Mouse (Mus musculus) midbrain, embryonic 12.5 days (tissue): Measurements from ENCODE around the gene Dppa1. TPM values are rescaled to one million over a fixed set of nuclear protein-coding genes. Genes with fewer than 3 reads are reported as not detected.
"Not testable (repeated sequence)": the region's sequence is repeated elsewhere in the genome, so short reads cannot be mapped to it uniquely, and the experiment has no call there.

ENCODE experiments used
- ATAC-seq: fragments of 200-750 bp; cut with Nextera tagmentation; 2 replicates; pipeline ENCODE4 v1.8.0; 2017; ENCODE audit warnings: low read depth, moderate TSS enrichment, moderate library complexity; ENCODE audit not compliant: low FRiP score
- H3K27ac ChIP-seq: fragments of 300-500 bp; sonication (generic); replicated peaks from 2 replicates; pipeline ENCODE4 v1.5.1; 2016; ENCODE audit warnings: mild to moderate bottlenecking
- H3K27me3 ChIP-seq: fragments of 300-500 bp; sonication (generic); 2 replicates; pipeline ENCODE4 v1.6.1; 2016; ENCODE audit warnings: mild to moderate bottlenecking
- H3K36me3 ChIP-seq: fragments of 300-500 bp; sonication (generic); 2 replicates; pipeline ENCODE4 v1.6.1; 2016
- H3K4me1 ChIP-seq: fragments of 300-500 bp; sonication (generic); 2 replicates; pipeline ENCODE4 v1.6.1; 2016
- H3K4me2 ChIP-seq: fragments of 300-500 bp; sonication (generic); replicated peaks from 2 replicates; pipeline ENCODE4 v1.6.1; 2016; ENCODE audit warnings: mild to moderate bottlenecking, moderate library complexity
- H3K4me3 ChIP-seq: fragments of 300-500 bp; sonication (generic); 2 replicates; pipeline ENCODE4 v1.5.1; 2016; ENCODE audit warnings: mild to moderate bottlenecking
- H3K9ac ChIP-seq: fragments of 300-500 bp; sonication (generic); replicated peaks from 2 replicates; pipeline ENCODE4 v1.6.1; 2016; ENCODE audit warnings: mild to moderate bottlenecking, moderate library complexity
- H3K9me3 ChIP-seq: fragments of 300-500 bp; sonication (generic); 2 replicates; pipeline ENCODE4 v1.6.1; 2016; ENCODE audit warnings: mild to moderate bottlenecking
- WGBS: fragments of 180-500 bp; shearing (Covaris S2); methylation state at CpG from one replicate; pipeline ENCODE4 v1.1.7; 2016; 5-methylcytosine and 5-hydroxymethylcytosine counted together
- polyA plus RNA-seq: library from polyadenylated mRNA; unstranded; fragments of >200 nt; fragmentation: Nextera tagmentation; extraction: Ambion mirVana; gene quantifications from 2 replicates; pipeline ENCODE4 v1.2.1, GENCODE M21; 2016

Gene Dppa1
- polyA plus RNA-seq: not detected in 2 replicates

GRCm38 (mm10) chr11:46629211-46629795, at the start of gene Dppa1:
TSS of gene Dppa1 (minus strand) at chr11:46629261.
- H3K36me3 ChIP-seq: no peaks in the 10 kb centered on the region
- no peaks in the 10 kb centered on the region for H3K9me3 ChIP-seq
- no peaks in the 10 kb centered on the region for H3K27me3 ChIP-seq
- no peak within 1 kb of the TSS for H3K4me3 ChIP-seq
- no peaks in the 10 kb centered on the region for H3K4me1 ChIP-seq
- no peak within 1 kb of the TSS for H3K4me2 ChIP-seq
- H3K27ac ChIP-seq: no peak within 1 kb of the TSS
- H3K9ac ChIP-seq: no peak within 1 kb of the TSS
- 84% methylated on average over 2 of the region's 2 CpGs for WGBS
- ATAC-seq: no peak

GRCm38 (mm10) chr11:46667938-46668337, 38.9 kb upstream of the Dppa1 start:
- H3K27me3 ChIP-seq: no peaks in the 10 kb centered on the region
- no peaks in the 10 kb centered on the region for H3K36me3 ChIP-seq
- H3K9me3 ChIP-seq: no peaks in the 10 kb centered on the region
- WGBS: 67% methylated on average over 2 of the region's 2 CpGs
- no peak overlapping the region for H3K4me3 ChIP-seq
- no peak overlapping the region for H3K4me2 ChIP-seq
- H3K9ac ChIP-seq: no peak overlapping the region
- no peak for ATAC-seq
- H3K27ac ChIP-seq: no peak overlapping the region
- H3K4me1 ChIP-seq: no peaks in the 10 kb centered on the region

GRCm38 (mm10) chr11:46667105-46667504, 38.0 kb upstream of the Dppa1 start:
- Histone ChIP-seq H3K9ac (no peak overlapping the region), H3K36me3 (no peaks in the 10 kb centered on the region), H3K27ac (no peak overlapping the region), H3K4me1 (no peaks in the 10 kb centered on the region), H3K9me3 (no peaks in the 10 kb centered on the region), H3K27me3 (no peaks in the 10 kb centered on the region), H3K4me2 (no peak overlapping the region), H3K4me3 (no peak overlapping the region)
- WGBS: 93% methylated on average over 3 of the region's 3 CpGs
- ATAC-seq: no peak

GRCm38 (mm10) chr11:46665599-46666522, 36.8 kb upstream of the Dppa1 start:
- no peaks in the 10 kb centered on the region for H3K9me3 ChIP-seq
- ATAC-seq: peak; percentile 80
- H3K4me1 ChIP-seq: no peaks in the 10 kb centered on the region
- no peak overlapping the region for H3K4me3 ChIP-seq
- H3K36me3 ChIP-seq: no peaks in the 10 kb centered on the region
- no peaks in the 10 kb centered on the region for H3K27me3 ChIP-seq
- H3K4me2 ChIP-seq: no peak overlapping the region
- H3K27ac ChIP-seq: no peak overlapping the region
- WGBS: 68% methylated on average over 6 of the region's 6 CpGs
- H3K9ac ChIP-seq: no peak overlapping the region

- H3K4me1 ChIP-seq: no peaks in the 10 kb centered on the region
- no peak overlapping the region for H3K27ac ChIP-seq
- no peaks in the 10 kb centered on the region for H3K9me3 ChIP-seq
- no peaks in the 10 kb centered on the region for H3K27me3 ChIP-seq
- whole genome bisulfite sequencing: 73% methylated on average over 4 of the region's 4 CpGs
- H3K4me2 ChIP-seq: no peak overlapping the region
- no peaks in the 10 kb centered on the region for H3K36me3 ChIP-seq
- no peak overlapping the region for H3K9ac ChIP-seq
- ATAC-seq: no peak
- no peak overlapping the region for H3K4me3 ChIP-seq
These were observed 34.2 kb upstream of the Dppa1 start for GRCm38 (mm10) chr11:46663215-46663614.

- Histone ChIP-seq H3K4me1 (no peaks in the 10 kb centered on the region), H3K4me3 (no peak overlapping the region), H3K4me2 (no peak overlapping the region), H3K9me3 (no peaks in the 10 kb centered on the region), H3K36me3 (no peaks in the 10 kb centered on the region), H3K9ac (no peak overlapping the region), H3K27me3 (no peaks in the 10 kb centered on the region), H3K27ac (no peak overlapping the region)
- no peak for ATAC-seq
- 89% methylated on average over 3 of the region's 3 CpGs for WGBS
These were observed 23.4 kb upstream of the Dppa1 start for GRCm38 (mm10) chr11:46652476-46652875.

GRCm38 (mm10) chr11:46649655-46650054, 20.6 kb upstream of the Dppa1 start:
- H3K27me3 ChIP-seq, H3K9ac ChIP-seq, H3K27ac ChIP-seq, H3K4me2 ChIP-seq, H3K36me3 ChIP-seq, H3K9me3 ChIP-seq, H3K4me1 ChIP-seq, H3K4me3 ChIP-seq, ATAC-seq: not testable (repeated sequence)
- WGBS: 29% methylated on average over 3 of the region's 3 CpGs

- Histone ChIP-seq H3K27ac (no peak overlapping the region), H3K4me1 (no peaks in the 10 kb centered on the region), H3K9me3 (no peaks in the 10 kb centered on the region), H3K4me3 (no peak overlapping the region), H3K36me3 (no peaks in the 10 kb centered on the region), H3K4me2 (no peak overlapping the region), H3K9ac (no peak overlapping the region), H3K27me3 (no peaks in the 10 kb centered on the region)
- 72% methylated on average over 1 of the region's 1 CpGs for WGBS
- ATAC-seq: no peak
These were observed 15.8 kb upstream of the Dppa1 start for GRCm38 (mm10) chr11:46644824-46645223.

GRCm38 (mm10) chr11:46636568-46636967, 7.5 kb upstream of the Dppa1 start:
- ATAC-seq: no peak
- no peak overlapping the region for H3K27ac ChIP-seq
- no peaks in the 10 kb centered on the region for H3K9me3 ChIP-seq
- no peak overlapping the region for H3K4me3 ChIP-seq
- H3K36me3 ChIP-seq: no peaks in the 10 kb centered on the region
- 87% methylated on average over 3 of the region's 3 CpGs for WGBS
- no peaks in the 10 kb centered on the region for H3K4me1 ChIP-seq
- H3K27me3 ChIP-seq: no peaks in the 10 kb centered on the region
- H3K4me2 ChIP-seq: no peak overlapping the region
- H3K9ac ChIP-seq: no peak overlapping the region

GRCm38 (mm10) chr11:46635516-46635915, 6.5 kb upstream of the Dppa1 start:
- H3K36me3 ChIP-seq, H3K4me1 ChIP-seq, H3K4me3 ChIP-seq, H3K27ac ChIP-seq, H3K27me3 ChIP-seq, ATAC-seq, H3K4me2 ChIP-seq, H3K9ac ChIP-seq, H3K9me3 ChIP-seq: not testable (repeated sequence)
- WGBS: 82% methylated on average over 4 of the region's 4 CpGs

- 33% methylated on average over 3 of the region's 3 CpGs for WGBS
- no peaks in the 10 kb centered on the region for H3K27me3 ChIP-seq
- H3K4me1 ChIP-seq: no peaks in the 10 kb centered on the region
- H3K9me3 ChIP-seq: no peaks in the 10 kb centered on the region
- H3K36me3 ChIP-seq: no peaks in the 10 kb centered on the region
- no peak for ATAC-seq
- H3K9ac ChIP-seq: no peak overlapping the region
- no peak overlapping the region for H3K4me3 ChIP-seq
- no peak overlapping the region for H3K27ac ChIP-seq
- no peak overlapping the region for H3K4me2 ChIP-seq
These were observed 2.6 kb upstream of the Dppa1 start for GRCm38 (mm10) chr11:46631635-46632034.

- Histone ChIP-seq H3K9ac (no peak overlapping the region), H3K4me3 (no peak overlapping the region), H3K27me3 (no peaks in the 10 kb centered on the region), H3K36me3 (no peaks in the 10 kb centered on the region), H3K4me2 (no peak overlapping the region), H3K9me3 (no peaks in the 10 kb centered on the region), H3K27ac (no peak overlapping the region), H3K4me1 (no peaks in the 10 kb centered on the region)
- ATAC-seq: no peak
- 77% methylated on average over 7 of the region's 7 CpGs for WGBS
These were observed 8.5 kb downstream of the Dppa1 start for GRCm38 (mm10) chr11:46620414-46621168.
